Mouse (Mus musculus) testis, adult 2 months (tissue): ENCODE measurements around the gene Siah2.

Experiments used
- CTCF ChIP-seq: fragments of 200-500 bp; IDR thresholded peaks from 2 replicates; pipeline ENCODE4 v1.5.1; 2012; ENCODE audit warnings: low read depth, mild to moderate bottlenecking, inconsistent platforms, low read length, moderate library complexity; ENCODE audit not compliant: control insufficient read depth, insufficient read depth, insufficient replicate concordance
- POLR2A ChIP-seq: fragments of 200-500 bp; IDR thresholded peaks from 2 replicates; pipeline ENCODE4 v1.6.1; 2012; ENCODE audit warnings: low read depth, mild to moderate bottlenecking, inconsistent platforms, low read length, moderate library complexity; ENCODE audit not compliant: control insufficient read depth

- no peak for TF ChIP-seq POLR2A
- TF ChIP-seq CTCF: no peak
Observed at GRCm38 (mm10) chr3:58683346-58683745, 8.9 kb downstream of the Siah2 start.
